14 mouse cellular contexts compared by ENCODE assay signal in genomic region chr16:11757951-11758350, GRCm38 (mm10).
"Had no signal": no experiment of that assay in that cellular context is flagged by ENCODE, and none has a peak within 500 bp of the region (broad histone marks: within the 10 kb centered on the region; RNA-seq: fewer than 3 reads in every experiment).

No protein-coding gene starts in this region.

- H3K27ac ChIP-seq: intestine, embryonic 15.5 days; liver, embryonic 13.5 days; lung, embryonic 15.5 days; midbrain, embryonic 13.5 days; neural tube, embryonic 13.5 days; stomach, postnatal 0 days had no signal

- ATAC-seq: intestine, embryonic 15.5 days; midbrain, embryonic 13.5 days; midbrain, embryonic 16.5 days had no signal

- H3K36me3 ChIP-seq: intestine, embryonic 15.5 days; liver, embryonic 13.5 days; lung, embryonic 15.5 days had no signal

- H3K27me3 ChIP-seq: intestine, embryonic 15.5 days; liver, embryonic 13.5 days; lung, embryonic 15.5 days; midbrain, embryonic 13.5 days; neural tube, embryonic 13.5 days had no signal

- H3K9me3 ChIP-seq: intestine, embryonic 15.5 days; liver, embryonic 13.5 days; lung, embryonic 15.5 days; midbrain, embryonic 13.5 days; neural tube, embryonic 13.5 days had no signal

- H3K9ac ChIP-seq: intestine, embryonic 15.5 days; liver, embryonic 13.5 days; lung, embryonic 15.5 days; midbrain, embryonic 13.5 days; neural tube, embryonic 13.5 days had no signal

- H3K4me2 ChIP-seq: intestine, embryonic 15.5 days; liver, embryonic 13.5 days; lung, embryonic 15.5 days; midbrain, embryonic 13.5 days; neural tube, embryonic 13.5 days had no signal

- DNase-seq: kidney, adult 18-20 months; kidney, adult 9 months; kidney, postnatal 14 days; kidney, postnatal 4 days; liver, embryonic 13.5 days; thymus, adult 2 months; thymus, postnatal 14 days had no signal

- H3K4me1 ChIP-seq: intestine, embryonic 15.5 days; liver, embryonic 13.5 days; lung, embryonic 15.5 days; midbrain, embryonic 13.5 days; neural tube, embryonic 13.5 days had no signal

- H3K4me3 ChIP-seq: intestine, embryonic 15.5 days; liver, embryonic 13.5 days; lung, embryonic 15.5 days; midbrain, embryonic 13.5 days; myocyte; neural tube, embryonic 13.5 days had no signal
